Mouse (Mus musculus): ENCODE measurements at regions not wholly inside any gene's neighbourhood (a gene's known extent, or its start where the extent isn't known, plus 50 kb on each side); places are given as distances from the start of the nearest gene placed in this dataset.

DNA sequence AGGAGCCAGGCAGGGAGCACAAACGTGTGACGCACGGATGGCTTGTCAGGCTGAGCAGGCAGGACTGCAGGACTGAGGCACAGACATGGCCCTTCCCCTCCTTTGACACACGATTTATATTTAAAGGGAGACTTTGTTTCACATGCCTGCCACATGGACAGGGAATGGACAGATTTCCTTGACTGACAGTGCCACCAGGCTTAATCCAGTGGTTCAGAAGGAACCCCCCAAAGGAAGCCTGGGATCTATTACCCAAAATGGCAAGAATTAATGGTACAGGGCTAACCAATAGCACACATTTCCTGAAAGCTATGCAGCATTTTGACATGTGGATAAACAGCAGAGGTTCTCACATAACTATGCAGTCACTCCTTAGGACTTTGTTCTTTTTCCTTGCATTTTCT, 470.7 kb upstream of the Fam92a start:
- no peak for TF ChIP-seq CTCF (IDR thresholded peaks at IDR 0.05)
- Histone ChIP-seq H3K4me3 (no peak overlapping the region), H3K27ac (no peak overlapping the region)
- DNase-seq: no peak
- intact Hi-C loops (cut with DNase I): no loop called here

DNA sequence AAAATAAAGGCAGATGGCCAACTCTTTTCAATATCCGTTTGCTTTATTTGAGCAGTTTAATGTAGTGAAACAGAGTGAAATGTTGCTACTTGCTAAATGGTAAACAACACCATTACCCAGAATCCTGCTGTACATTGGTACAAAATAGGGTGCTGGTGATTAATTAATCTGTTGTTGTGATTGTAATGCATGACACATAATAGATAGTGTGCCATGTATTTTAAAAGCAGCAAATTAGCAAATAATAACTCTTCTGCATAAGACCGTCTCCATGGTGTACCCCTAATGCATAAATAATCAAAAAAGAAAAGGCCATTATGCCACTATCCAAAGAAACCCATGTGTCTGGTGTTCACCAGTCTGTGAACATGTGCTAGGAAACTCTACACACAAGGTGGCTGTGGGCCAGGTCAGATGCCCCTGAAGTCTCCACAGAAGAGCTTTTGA, 457.6 kb upstream of the Fam92a start:
- no peak overlapping the region for H3K4me3 ChIP-seq
- no peak for DNase-seq
- TF ChIP-seq CTCF (IDR thresholded peaks at IDR 0.05): no peak
- intact Hi-C loops (cut with DNase I): no loop called here
- H3K27ac ChIP-seq: no peak overlapping the region

DNA sequence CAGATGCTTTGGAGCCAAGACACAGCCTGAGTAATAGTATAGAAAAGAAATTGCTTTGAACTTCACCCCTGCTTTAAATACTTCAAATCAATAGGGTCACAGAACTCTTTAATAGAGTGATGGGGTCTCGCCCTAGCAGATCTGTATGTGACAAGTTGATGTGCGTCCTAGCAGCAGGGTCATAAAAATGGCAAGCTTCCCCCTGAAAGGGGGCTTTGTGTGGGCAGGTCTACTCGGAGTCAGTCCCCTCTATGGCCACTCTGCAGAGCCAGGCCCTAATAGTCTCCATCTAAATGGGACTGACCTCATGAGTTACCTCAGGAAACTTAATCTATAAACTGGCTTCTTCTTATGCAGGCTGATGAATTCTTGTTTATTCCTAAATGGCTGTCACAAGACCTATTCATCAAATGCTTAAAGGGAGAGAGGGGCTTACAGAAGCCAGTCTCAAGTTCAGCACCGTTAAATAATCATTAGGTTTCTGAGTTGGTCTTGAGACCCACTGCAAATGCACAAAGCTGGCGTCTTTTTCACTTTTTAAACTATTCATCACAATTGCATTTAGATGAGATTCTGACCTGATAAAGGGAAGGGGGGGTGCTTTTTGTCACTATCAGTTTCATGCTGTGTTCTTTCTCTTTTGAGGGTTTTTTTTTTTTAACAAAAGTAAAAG, 457.0 kb upstream of the Fam92a start:
- DNase-seq: no peak
- intact Hi-C loops (cut with DNase I): no loop called here
- Histone ChIP-seq H3K27ac (no peak overlapping the region), H3K4me3 (no peak overlapping the region)
- TF ChIP-seq CTCF (IDR thresholded peaks at IDR 0.05): no peak

DNA sequence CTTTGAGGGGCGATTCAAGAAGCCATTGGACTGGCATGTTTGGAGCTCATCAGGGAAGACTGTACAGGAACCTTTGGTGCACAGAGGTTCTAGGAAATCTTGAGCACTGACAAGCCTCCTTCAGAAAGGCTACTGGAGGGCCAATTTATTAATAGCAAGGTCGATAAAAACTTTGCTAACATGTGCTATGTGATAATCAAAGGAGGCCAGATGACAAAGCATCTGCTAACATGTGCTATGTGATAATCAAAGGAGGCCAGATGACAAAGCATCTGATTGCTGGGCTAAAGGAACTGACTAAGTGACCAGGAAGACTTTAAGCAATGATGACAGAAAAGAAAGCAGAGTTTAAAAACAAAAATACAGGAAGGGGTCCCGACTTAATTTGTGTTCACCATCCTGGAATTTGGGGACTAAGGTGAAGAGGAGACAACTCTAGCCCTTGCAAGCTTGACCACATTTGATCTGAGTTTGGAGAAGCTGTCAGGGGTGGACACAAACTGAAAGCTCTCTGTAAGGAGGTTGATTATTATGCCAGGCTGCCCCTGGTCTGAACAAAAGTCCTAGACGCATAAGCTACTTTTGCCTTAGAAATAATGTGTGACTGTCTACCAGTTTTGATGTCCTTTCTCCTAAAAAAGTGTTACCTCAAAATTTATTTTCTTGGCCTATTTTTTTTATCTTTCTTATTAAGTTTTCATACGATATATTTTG, 455.5 kb upstream of the Fam92a start:
- no peak for TF ChIP-seq CTCF (IDR thresholded peaks at IDR 0.05)
- Histone ChIP-seq H3K4me3 (no peak overlapping the region), H3K27ac (no peak overlapping the region)
- DNase-seq: no peak
- intact Hi-C loops (cut with DNase I): no loop called here

DNA sequence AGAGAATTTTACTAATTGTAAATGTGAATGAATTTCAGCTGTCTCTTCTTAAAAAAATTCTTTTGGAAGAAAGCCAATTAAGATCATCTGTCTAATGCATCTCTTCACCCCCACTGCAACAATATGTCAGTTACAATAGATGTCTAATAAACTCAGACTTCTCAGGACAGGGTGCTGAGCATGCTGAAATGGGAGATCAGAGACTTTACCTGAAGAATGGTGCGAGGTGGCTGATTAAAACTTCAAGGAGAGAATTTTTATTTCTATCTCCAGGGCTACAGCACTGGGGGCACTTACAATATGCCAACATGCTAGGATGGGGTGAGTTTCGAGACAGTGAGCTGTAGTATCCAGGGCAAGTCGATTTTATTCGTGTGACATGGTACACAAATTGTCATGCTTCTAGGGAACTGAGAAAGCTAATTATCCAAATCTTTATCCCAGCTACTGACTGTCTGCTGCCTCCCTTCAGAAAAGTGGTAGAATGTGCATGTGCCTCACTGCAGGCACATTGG, 449.0 kb upstream of the Fam92a start:
- Histone ChIP-seq H3K27ac (no peak overlapping the region), H3K4me3 (no peak overlapping the region)
- no peak for DNase-seq
- intact Hi-C loops (cut with DNase I): no loop called here
- TF ChIP-seq CTCF (IDR thresholded peaks at IDR 0.05): no peak

DNA sequence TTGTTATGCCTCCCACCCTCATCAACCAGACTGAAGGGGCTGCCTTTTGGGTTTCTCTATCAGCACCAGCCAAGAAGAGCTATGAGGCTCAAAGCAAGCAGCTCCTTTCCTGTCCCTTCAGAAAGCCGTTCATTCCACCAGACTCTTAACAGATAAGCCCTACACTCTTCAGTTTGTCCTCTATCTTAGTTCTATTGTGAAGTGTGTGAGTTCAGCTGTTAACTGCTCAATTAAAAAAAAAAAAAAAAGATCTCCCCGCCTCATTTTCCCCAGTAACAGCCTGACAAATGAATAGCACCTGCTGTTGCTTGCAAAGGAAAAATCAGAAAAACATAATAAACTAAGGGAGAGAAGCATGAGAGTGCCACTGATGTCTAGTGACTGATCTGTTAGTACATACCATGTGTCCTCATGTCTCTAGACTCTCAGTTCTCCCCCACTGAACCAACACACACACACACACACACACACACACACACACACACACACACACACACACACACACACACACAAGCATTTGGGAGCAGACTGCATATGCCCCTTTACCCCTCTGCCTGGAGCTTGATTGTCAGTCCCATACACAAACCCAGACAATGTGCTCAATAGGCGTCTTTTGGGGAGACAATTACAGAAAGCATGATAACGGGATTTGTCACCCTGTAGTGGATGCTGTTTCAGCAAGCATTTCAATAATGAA, 448.4 kb upstream of the Fam92a start:
- no peak overlapping the region for H3K27ac ChIP-seq
- TF ChIP-seq CTCF (IDR thresholded peaks at IDR 0.05): no peak
- intact Hi-C loops (cut with DNase I): no loop called here
- no peak for DNase-seq
- H3K4me3 ChIP-seq: no peak overlapping the region

DNA sequence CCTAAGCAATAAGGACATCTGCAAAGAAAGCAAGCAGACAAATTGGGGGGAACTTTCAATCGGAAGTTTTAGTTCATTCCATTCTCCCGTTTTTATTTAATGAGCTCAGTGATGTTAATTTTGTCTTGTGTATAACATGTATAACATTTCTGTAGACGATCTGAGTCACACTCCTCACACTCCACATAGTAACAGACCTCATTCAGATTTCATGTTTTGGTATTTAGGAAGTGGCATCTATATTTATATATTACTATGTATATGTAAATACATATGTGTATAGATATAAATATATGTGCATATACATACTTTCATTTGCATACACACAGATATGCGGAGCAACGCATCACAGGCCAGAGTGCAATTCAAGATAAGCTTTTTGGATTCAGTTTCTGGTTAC, 444.9 kb upstream of the Fam92a start:
- Histone ChIP-seq H3K27ac (no peak overlapping the region), H3K4me3 (no peak overlapping the region)
- intact Hi-C loops (cut with DNase I): no loop called here
- DNase-seq: no peak
- no peak for TF ChIP-seq CTCF (IDR thresholded peaks at IDR 0.05)

DNA sequence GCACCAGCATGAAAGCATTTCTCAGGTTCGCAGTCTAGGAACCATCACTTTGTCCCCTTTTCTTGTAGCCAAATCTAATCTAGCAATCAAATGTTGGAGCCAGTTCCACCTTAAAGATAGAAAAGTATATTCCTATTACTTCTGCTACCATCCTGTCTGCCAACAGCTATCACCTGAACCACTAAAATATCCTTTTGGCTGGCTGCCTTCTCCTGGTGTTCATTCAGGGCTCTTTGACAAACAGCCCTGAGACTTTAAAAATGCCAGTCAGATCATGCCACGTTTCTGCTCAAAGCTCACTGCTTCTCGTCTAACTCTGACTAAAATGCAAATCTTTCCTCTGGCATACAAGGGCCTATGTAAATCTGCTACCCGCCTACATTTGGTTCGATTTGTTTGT, 439.7 kb upstream of the Fam92a start:
- DNase-seq: no peak
- H3K4me3 ChIP-seq: no peak overlapping the region
- H3K27ac ChIP-seq: no peak overlapping the region
- TF ChIP-seq CTCF (IDR thresholded peaks at IDR 0.05): no peak
- intact Hi-C loops (cut with DNase I): no loop called here

DNA sequence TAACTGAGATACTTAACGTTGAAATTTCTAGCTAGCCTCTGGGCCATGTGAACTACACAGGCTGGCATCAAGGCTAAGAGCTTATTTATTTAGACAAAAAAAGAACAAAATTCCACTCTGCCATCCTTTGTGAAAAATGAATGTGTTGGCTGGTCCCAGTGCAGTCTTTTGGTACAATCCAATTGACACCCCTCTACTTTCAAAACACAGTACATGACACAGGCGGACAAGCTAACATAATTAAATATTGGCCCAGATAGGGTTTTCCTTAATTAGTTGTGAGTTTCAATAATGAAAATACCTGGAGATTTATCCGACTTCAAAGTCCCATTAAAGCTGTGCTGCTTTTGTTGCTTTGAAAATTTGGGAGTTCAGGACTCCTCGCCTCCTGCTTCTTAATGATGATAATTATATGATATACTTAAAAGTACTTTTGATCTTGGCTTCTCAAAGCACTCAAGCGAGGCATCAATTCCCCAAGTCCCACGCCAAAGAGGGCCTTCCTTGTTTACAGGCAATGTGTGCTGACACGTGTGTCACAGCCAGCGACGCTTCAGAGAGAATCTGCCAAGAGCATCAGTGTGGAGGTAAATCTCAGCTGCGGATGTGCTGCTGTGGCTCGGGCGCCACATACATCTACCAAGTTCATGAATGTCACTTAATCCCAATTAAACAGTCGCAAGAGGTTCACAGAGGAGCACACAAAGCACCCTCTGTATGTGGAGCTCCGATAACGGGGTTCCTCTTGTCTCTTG, 429.5 kb upstream of the Fam92a start:
- intact Hi-C loops (cut with DNase I): no loop called here
- no peak for DNase-seq
- TF ChIP-seq CTCF (IDR thresholded peaks at IDR 0.05): no peak
- H3K4me3 ChIP-seq: no peak overlapping the region
- H3K27ac ChIP-seq: no peak overlapping the region

DNA sequence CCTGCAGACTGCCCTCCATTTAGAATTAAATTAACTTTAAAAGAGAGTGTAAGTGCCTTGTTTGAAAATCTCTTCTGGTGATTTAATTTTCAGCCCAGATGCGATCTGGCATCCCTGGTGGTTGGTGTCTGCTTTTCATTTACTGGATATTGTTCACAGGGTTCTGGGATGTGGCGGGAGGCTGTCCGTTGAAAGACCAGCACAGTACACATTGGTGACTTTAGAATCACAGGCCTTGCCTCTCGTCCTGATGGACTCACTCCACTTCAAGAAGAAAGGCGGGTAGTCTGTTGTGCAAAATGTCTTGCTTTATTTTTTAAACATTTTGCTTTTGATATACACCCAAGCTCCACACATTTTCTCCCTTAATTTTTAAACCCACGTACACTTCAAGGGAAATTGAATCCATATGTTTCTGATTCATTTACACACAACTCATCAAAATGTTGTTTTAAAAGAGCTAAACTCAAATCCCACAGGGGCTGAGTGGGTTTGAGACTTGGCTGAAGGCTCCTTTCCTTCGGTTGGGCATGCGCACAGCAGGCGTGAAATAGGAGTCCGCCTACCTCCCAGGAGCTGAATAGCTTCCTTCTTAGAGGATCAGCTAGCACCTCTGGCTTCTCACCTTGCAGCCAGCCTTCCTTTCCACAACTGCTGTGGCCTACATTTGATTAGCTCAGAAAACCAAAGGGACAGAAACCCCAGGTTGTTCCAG, 424.1 kb upstream of the Fam92a start:
- DNase-seq: no peak
- intact Hi-C loops (cut with DNase I): no loop called here
- Histone ChIP-seq H3K4me3 (no peak overlapping the region), H3K27ac (no peak overlapping the region)
- TF ChIP-seq CTCF (IDR thresholded peaks at IDR 0.05): no peak

DNA sequence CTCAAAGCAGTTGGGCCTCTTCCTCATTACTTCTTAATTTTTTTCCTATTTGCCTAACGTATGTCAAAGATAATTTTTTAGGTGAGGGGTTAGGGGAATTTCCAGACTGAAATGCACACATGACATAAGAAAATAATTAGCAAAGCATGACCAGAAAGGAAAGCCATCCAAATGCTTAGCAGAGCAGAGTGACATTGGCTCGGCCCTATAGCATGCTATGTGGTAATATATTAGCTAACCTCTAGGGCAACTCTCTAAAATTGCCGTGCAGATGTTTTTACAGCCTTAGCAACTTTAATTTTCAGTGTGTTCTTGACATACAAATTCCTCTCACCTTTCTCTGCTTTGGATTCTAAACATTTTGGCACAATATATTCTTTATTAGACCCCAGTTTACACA, 421.2 kb upstream of the Fam92a start:
- intact Hi-C loops (cut with DNase I): no loop called here
- DNase-seq: no peak
- TF ChIP-seq CTCF (IDR thresholded peaks at IDR 0.05): no peak
- H3K4me3 ChIP-seq: no peak overlapping the region
- no peak overlapping the region for H3K27ac ChIP-seq

DNA sequence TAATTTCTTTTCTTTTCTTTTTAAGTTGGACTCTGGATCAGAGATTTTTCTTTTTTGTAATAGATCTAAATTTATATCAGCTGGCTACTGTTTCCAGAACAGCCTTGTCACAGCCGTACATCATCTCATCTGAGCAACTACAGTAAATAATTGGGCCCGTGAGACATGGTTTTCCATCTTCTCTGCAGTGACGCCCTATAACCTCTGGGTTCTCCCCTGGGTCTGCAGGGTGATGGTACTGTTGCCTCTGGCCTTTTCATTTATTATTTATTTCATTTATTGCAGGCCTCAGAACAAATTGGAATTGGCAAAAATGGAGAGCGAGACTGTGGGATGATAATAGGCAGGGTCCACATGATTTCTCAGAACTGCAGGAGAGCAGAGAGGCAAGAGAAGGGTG, 406.3 kb upstream of the Fam92a start:
- intact Hi-C loops (cut with DNase I): no loop called here
- no peak overlapping the region for H3K4me3 ChIP-seq
- no peak overlapping the region for H3K27ac ChIP-seq
- no peak for DNase-seq
- no peak for TF ChIP-seq CTCF (IDR thresholded peaks at IDR 0.05)

Data from gastrocnemius, adult 2 months (tissue).